Mouse (Mus musculus) liver, adult 2 months (tissue): ENCODE measurements at regions not wholly inside any gene's neighbourhood (a gene's known extent, or its start where the extent isn't known, plus 50 kb on each side); places are given as distances from the start of the nearest gene placed in this dataset.
A peak's percentile ranks its signal among the peaks of the same experiment; 100 is the strongest.

ENCODE experiments used
- DNase-seq: peaks from one replicate; pipeline ENCODE4 v3.0.0-alpha.2; 2011; ENCODE audit warnings: low read depth, low spot score; ENCODE audit errors: extremely low read depth
- H3K27ac ChIP-seq: fragments of 200-500 bp; replicated peaks from 2 replicates; pipeline ENCODE4 v1.5.1; 2012; ENCODE audit warnings: low read depth, mild to moderate bottlenecking, control low read depth, inconsistent platforms, low read length; ENCODE audit not compliant: insufficient read depth
- H3K27me3 ChIP-seq: fragments of 200-500 bp; 2 replicates; pipeline ENCODE4 v1.6.1; 2012; ENCODE audit warnings: mild to moderate bottlenecking, moderate library complexity, low read length, inconsistent platforms; ENCODE audit not compliant: control insufficient read depth, insufficient read depth
- H3K36me3 ChIP-seq: fragments of 200-500 bp; 2 replicates; pipeline ENCODE4 v1.6.1; 2012; ENCODE audit warnings: low read length, inconsistent platforms; ENCODE audit not compliant: control insufficient read depth, insufficient read depth
- H3K4me1 ChIP-seq: fragments of 200-500 bp; 2 replicates; pipeline ENCODE4 v1.6.1; 2011; ENCODE audit warnings: low read length; ENCODE audit not compliant: control insufficient read depth, insufficient read depth
- H3K4me3 ChIP-seq: fragments of 200-500 bp; 2 replicates; pipeline ENCODE4 v1.5.1; 2011; ENCODE audit warnings: low read depth, mild to moderate bottlenecking, control low read depth, low read length, moderate library complexity; ENCODE audit not compliant: insufficient read depth
- H3K79me2 ChIP-seq: fragments of 200-500 bp; 2 replicates; pipeline ENCODE4 v1.6.1; 2012; ENCODE audit warnings: inconsistent platforms, mild to moderate bottlenecking, low read length, moderate library complexity; ENCODE audit not compliant: control insufficient read depth, insufficient read depth
- H3K9ac ChIP-seq: fragments of 200-500 bp; 2 replicates; pipeline ENCODE4 v1.6.1; 2012; ENCODE audit warnings: low read depth, mild to moderate bottlenecking, control low read depth, inconsistent platforms, low read length
- CTCF ChIP-seq: fragments of 200-500 bp; IDR thresholded peaks from 2 replicates; pipeline ENCODE4 v1.5.1; 2011; ENCODE audit warnings: low read depth, low read length, control low read depth
- POLR2A ChIP-seq: fragments of 200-500 bp; IDR thresholded peaks from 2 replicates; pipeline ENCODE4 v1.6.1; 2011; ENCODE audit warnings: low read length, control low read depth; ENCODE audit not compliant: insufficient read depth; ENCODE audit errors: extremely low read depth
- WGBS: fragments of 180-500 bp; shearing (Covaris S2); methylation state at CpG from one replicate; pipeline ENCODE4 v1.1.7; 2018; 5-methylcytosine and 5-hydroxymethylcytosine counted together

DNA sequence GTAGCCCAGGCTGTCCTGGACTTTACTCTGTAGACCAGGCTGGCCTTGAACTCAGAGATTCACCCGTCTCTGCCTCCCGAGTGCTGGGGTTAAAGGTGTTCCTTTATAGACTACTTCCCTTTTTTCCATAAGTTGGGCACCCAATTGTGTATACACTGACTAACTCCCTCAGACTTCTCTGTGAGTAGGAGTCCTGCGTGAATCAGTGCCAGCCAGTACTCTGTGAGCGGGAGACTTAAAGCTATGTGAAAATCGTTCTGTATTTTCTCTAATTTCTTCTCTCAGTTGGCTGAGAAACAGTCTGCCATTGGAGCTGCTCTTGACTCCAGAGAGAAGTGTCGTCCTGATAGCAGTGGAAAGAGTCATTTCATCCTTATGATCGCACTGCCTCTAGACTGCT lies 85.0 kb upstream of the Slc38a2 start:
- Histone ChIP-seq H3K9ac (no peak overlapping the region), H3K27me3 (no peaks in the 10 kb centered on the region), H3K4me1 (no peaks in the 10 kb centered on the region), H3K36me3 (no peaks in the 10 kb centered on the region), H3K79me2 (no peaks in the 10 kb centered on the region), H3K27ac (no peak overlapping the region), H3K4me3 (no peak overlapping the region)
- 93% methylated on average over 7 of the region's 7 CpGs for WGBS
- TF ChIP-seq CTCF (no peak), POLR2A (no peak)
- no peak for DNase-seq

DNA sequence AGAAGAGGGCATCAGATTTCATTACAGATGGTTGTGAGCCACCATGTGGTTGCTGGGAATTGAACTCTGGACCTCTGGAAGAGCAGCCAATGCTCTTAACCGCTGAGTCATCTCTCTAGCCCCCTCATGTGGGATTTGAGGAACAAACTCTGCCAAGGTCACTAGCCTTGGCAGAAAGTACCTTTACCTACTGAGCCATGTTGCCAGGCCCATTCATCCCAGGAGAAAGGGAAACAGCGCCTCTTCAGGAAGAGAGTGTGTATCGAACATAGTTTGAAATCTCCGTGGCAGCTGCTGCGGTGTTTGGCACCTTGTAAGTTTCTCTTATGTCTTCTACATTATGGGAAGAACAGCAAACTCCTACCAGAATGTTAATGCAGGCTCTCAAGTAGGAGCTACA lies 82.0 kb upstream of the Slc38a2 start:
- Histone ChIP-seq H3K27ac (no peak overlapping the region), H3K9ac (no peak overlapping the region), H3K79me2 (no peaks in the 10 kb centered on the region), H3K4me3 (no peak overlapping the region), H3K4me1 (no peaks in the 10 kb centered on the region), H3K36me3 (no peaks in the 10 kb centered on the region), H3K27me3 (no peaks in the 10 kb centered on the region)
- TF ChIP-seq POLR2A (no peak), CTCF (no peak)
- 78% methylated on average over 5 of the region's 5 CpGs for WGBS
- DNase-seq = peak; percentile 55

DNA sequence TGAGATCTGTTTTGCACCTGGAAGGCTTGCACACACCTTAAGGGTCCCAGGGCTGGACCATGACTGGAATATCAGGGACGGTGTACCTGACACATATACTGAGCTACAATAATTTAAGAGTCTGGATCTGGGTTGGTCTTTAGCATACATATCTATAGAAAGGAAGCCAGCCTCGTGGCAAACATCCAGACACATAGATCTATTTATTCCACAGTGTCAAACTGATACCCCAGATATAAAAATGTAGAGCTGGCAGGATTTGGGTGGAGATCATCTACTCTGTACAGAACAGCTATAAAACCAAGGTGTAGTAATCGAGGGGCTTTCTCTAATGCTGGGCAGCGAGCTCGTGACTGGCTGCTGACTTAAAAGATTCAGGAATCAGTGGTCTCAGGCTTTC lies 81.1 kb upstream of the Slc38a2 start:
- WGBS = 89% methylated on average over 5 of the region's 5 CpGs
- Histone ChIP-seq H3K27me3 (no peaks in the 10 kb centered on the region), H3K79me2 (no peaks in the 10 kb centered on the region), H3K4me1 (no peaks in the 10 kb centered on the region), H3K9ac (no peak overlapping the region), H3K4me3 (no peak overlapping the region), H3K36me3 (no peaks in the 10 kb centered on the region), H3K27ac (no peak overlapping the region)
- TF ChIP-seq POLR2A = no peak
- no peak for TF ChIP-seq CTCF
- DNase-seq = no peak

DNA sequence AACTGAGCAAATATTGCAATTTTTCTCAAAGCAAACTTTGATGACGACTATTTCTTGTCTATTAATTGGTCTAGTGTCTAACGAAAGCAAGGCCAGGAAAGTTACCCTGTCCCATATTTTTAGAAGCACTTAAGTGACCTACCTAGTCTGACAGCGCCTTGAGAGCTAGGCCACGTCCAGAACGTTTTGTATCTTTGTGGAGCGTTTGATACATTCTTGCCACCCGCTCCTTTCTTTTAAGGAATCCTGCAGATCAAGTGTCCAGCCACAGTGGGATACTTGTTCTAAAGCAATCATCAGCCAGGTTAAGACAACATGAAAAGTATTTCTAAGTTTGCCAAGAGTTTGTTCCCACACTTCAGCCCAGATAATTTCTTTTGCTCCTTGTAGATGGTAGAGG lies 79.8 kb upstream of the Slc38a2 start:
- Histone ChIP-seq H3K36me3 (no peaks in the 10 kb centered on the region), H3K9ac (no peak overlapping the region), H3K27me3 (no peaks in the 10 kb centered on the region), H3K4me3 (no peak overlapping the region), H3K79me2 (no peaks in the 10 kb centered on the region), H3K4me1 (no peaks in the 10 kb centered on the region), H3K27ac (no peak overlapping the region)
- no peak for DNase-seq
- 92% methylated on average over 7 of the region's 7 CpGs for WGBS
- TF ChIP-seq POLR2A = no peak
- no peak for TF ChIP-seq CTCF

DNA sequence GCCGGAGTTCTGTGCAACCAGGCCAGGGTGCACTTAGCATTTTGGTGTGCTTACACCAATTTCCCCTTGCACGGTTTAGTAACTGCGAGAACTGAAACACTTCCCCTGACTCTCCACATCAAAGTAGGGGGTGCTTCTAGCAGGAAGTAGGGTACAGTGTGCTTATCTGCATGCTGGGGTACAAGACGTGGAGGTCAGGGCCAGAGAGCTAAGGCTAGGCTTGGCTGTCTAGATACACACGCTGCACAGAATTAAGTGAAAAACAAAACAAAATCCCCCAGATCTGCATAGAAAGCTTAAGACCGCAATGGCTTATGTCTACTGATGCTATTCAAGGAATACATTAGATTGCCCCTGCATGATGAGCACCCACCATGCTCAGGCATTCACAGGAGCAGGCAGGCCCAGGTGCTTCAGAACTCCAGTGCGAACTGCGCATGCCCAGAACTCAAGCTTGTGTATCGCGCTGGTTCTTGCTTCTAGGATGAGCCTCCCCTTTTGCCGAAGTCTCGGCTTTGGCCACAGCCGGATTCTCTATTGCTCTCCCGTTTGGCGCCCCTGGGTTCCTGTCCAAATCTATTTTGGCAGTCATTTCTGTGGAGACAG lies 78.9 kb upstream of the Slc38a2 start:
- H3K27ac ChIP-seq = no peak overlapping the region
- H3K27me3 ChIP-seq = no peaks in the 10 kb centered on the region
- no peaks in the 10 kb centered on the region for H3K36me3 ChIP-seq
- no peak for TF ChIP-seq CTCF
- no peak for TF ChIP-seq POLR2A
- 78% methylated on average over 15 of the region's 15 CpGs for WGBS
- no peak overlapping the region for H3K9ac ChIP-seq
- DNase-seq = no peak
- no peak overlapping the region for H3K4me3 ChIP-seq
- no peaks in the 10 kb centered on the region for H3K79me2 ChIP-seq
- no peaks in the 10 kb centered on the region for H3K4me1 ChIP-seq

DNA sequence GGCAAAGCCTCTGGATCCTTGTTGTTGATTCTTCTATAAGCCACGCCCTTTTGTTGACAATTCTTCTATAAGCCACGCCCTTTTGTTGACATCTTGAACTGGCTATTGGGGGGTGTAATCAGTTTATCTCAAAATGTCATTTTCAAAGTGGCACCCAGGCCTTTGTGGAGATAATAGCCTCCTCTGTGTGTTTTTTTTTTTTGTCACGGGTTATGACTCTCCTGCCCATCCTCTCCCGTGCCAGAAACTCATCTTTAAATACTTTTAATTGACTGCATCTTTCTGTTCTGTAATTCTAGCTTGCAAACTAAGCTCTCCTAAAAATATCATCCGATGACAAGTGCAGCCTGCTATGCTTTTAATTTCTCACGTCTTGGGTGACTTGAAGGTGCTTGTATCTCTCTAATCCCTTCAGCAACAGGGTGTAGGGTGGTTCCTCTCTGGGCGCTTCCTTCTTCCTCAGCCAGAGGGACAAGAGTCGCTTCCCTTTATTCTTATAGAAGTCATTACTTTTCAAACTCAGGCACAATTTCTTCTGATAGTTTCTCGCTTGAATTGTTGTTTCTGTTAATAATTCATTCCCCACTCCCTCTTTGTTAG lies 77.0 kb upstream of the Slc38a2 start:
- H3K27me3 ChIP-seq = no peaks in the 10 kb centered on the region
- H3K79me2 ChIP-seq = no peaks in the 10 kb centered on the region
- 78% methylated on average over 9 of the region's 9 CpGs for WGBS
- H3K4me1 ChIP-seq = no peaks in the 10 kb centered on the region
- TF ChIP-seq CTCF = no peak
- TF ChIP-seq POLR2A = no peak
- H3K36me3 ChIP-seq = no peaks in the 10 kb centered on the region
- no peak overlapping the region for H3K27ac ChIP-seq
- no peak overlapping the region for H3K4me3 ChIP-seq
- H3K9ac ChIP-seq = no peak overlapping the region
- no peak for DNase-seq
